21 mouse cellular contexts compared by ENCODE assay signal in genomic region chr6:137525769-137526168, GRCm38 (mm10).
DNase-seq lines count a peak whose midpoint lies in the region; ATAC-seq and TF ChIP-seq lines count a peak whose summit lies in the region.
"Had no signal": no experiment of that assay in that cellular context is flagged by ENCODE, and none has a peak within 500 bp of the region (broad histone marks: within the 10 kb centered on the region; RNA-seq: fewer than 3 reads in every experiment).

No protein-coding gene starts in this region.

- H3K4me1 ChIP-seq in forebrain, embryonic 12.5 days: peaks cover 5% of the 10 kb centered on the region
- no peaks in the 10 kb centered on the region for H3K4me1 ChIP-seq in forebrain, postnatal 0 days (ENCODE audit: insufficient read depth)
- H3K4me1 ChIP-seq in neural tube, embryonic 14.5 days (ENCODE audit: control insufficient read depth, insufficient read depth, low read length): 0 out of 2 replicates have a peak, but pooled peaks cover 3% of the 10 kb centered on the region
- H3K4me1 ChIP-seq in neural tube, embryonic 15.5 days: peaks cover 4% of the 10 kb centered on the region; the same call in 1 of the 2 replicates
- peaks cover 9% of the 10 kb centered on the region; the same call in 1 of the 2 replicates for H3K4me1 ChIP-seq in midbrain, embryonic 15.5 days
- H3K4me1 ChIP-seq: intestine, embryonic 15.5 days; kidney, embryonic 15.5 days; limb, embryonic 13.5 days; liver, embryonic 13.5 days had no signal

- no peak overlapping the region for H3K9ac ChIP-seq in forebrain, embryonic 12.5 days
- no peak overlapping the region for H3K9ac ChIP-seq in forebrain, postnatal 0 days
- H3K9ac ChIP-seq in neural tube, embryonic 14.5 days (replicated peaks; ENCODE audit: low read depth, low read length): no peak overlapping the region
- H3K9ac ChIP-seq in neural tube, embryonic 15.5 days (replicated peaks): no peak overlapping the region
- no peak overlapping the region for H3K9ac ChIP-seq in midbrain, embryonic 15.5 days
- H3K9ac ChIP-seq: intestine, embryonic 15.5 days; kidney, embryonic 15.5 days; limb, embryonic 13.5 days; liver, embryonic 13.5 days; lung, embryonic 14.5 days had no signal

- 4% methylated on average over 3 of the region's 3 CpGs for WGBS in forebrain, embryonic 12.5 days
- WGBS in forebrain, postnatal 0 days: 12% methylated on average over 3 of the region's 3 CpGs
- 23% methylated on average over 3 of the region's 3 CpGs for WGBS in neural tube, embryonic 14.5 days
- WGBS in neural tube, embryonic 15.5 days: 26% methylated on average over 3 of the region's 3 CpGs
- 11% methylated on average over 3 of the region's 3 CpGs for WGBS in midbrain, embryonic 15.5 days

- H3K4me3 ChIP-seq in forebrain, embryonic 12.5 days (replicated peaks): no peak overlapping the region
- no peak overlapping the region for H3K4me3 ChIP-seq in forebrain, postnatal 0 days (ENCODE audit: low read depth, low read length)
- H3K4me3 ChIP-seq in neural tube, embryonic 14.5 days (ENCODE audit: low read depth, low read length): no peak overlapping the region
- H3K4me3 ChIP-seq in neural tube, embryonic 15.5 days (replicated peaks): no peak overlapping the region
- no peak overlapping the region for H3K4me3 ChIP-seq in midbrain, embryonic 15.5 days
- H3K4me3 ChIP-seq: heart, adult 2 months; intestine, embryonic 15.5 days; kidney, embryonic 15.5 days; limb, embryonic 13.5 days; liver, embryonic 13.5 days had no signal

- H3K36me3 ChIP-seq in forebrain, embryonic 12.5 days (replicated peaks): no peaks in the 10 kb centered on the region
- no peaks in the 10 kb centered on the region for H3K36me3 ChIP-seq in forebrain, postnatal 0 days (ENCODE audit: insufficient read depth)
- H3K36me3 ChIP-seq in neural tube, embryonic 14.5 days (ENCODE audit: control insufficient read depth, insufficient read depth, low read length): no peaks in the 10 kb centered on the region
- H3K36me3 ChIP-seq in neural tube, embryonic 15.5 days: no peaks in the 10 kb centered on the region
- no peaks in the 10 kb centered on the region for H3K36me3 ChIP-seq in midbrain, embryonic 15.5 days (replicated peaks)
- H3K36me3 ChIP-seq: G1E; kidney, embryonic 15.5 days; liver, embryonic 13.5 days had no signal

- H3K27ac ChIP-seq in forebrain, embryonic 12.5 days: no peak overlapping the region
- no peak overlapping the region for H3K27ac ChIP-seq in forebrain, postnatal 0 days (ENCODE audit: low read depth, low read length)
- no peak overlapping the region for H3K27ac ChIP-seq in neural tube, embryonic 14.5 days (ENCODE audit: low read depth, low read length)
- no peak overlapping the region for H3K27ac ChIP-seq in neural tube, embryonic 15.5 days (replicated peaks)
- H3K27ac ChIP-seq in midbrain, embryonic 15.5 days: no peak overlapping the region
- H3K27ac ChIP-seq: heart, adult 2 months; intestine, embryonic 15.5 days; kidney, embryonic 15.5 days; limb, embryonic 13.5 days; liver, embryonic 13.5 days had no signal

- H3K9me3 ChIP-seq in forebrain, embryonic 12.5 days: no peaks in the 10 kb centered on the region
- no peaks in the 10 kb centered on the region for H3K9me3 ChIP-seq in forebrain, postnatal 0 days (ENCODE audit: low read length)
- H3K9me3 ChIP-seq in neural tube, embryonic 14.5 days (ENCODE audit: control insufficient read depth, low read length): no peaks in the 10 kb centered on the region
- no peaks in the 10 kb centered on the region for H3K9me3 ChIP-seq in neural tube, embryonic 15.5 days (replicated peaks)
- no peaks in the 10 kb centered on the region for H3K9me3 ChIP-seq in midbrain, embryonic 15.5 days
- H3K9me3 ChIP-seq: intestine, embryonic 15.5 days; kidney, embryonic 15.5 days; limb, embryonic 13.5 days; liver, embryonic 13.5 days had no signal

- TF ChIP-seq CTCF in forebrain, postnatal 0 days (IDR thresholded peaks at IDR 0.05; ENCODE audit: low read depth): no peak

- H3K4me2 ChIP-seq in forebrain, embryonic 12.5 days: no peak overlapping the region
- H3K4me2 ChIP-seq in forebrain, postnatal 0 days (ENCODE audit: low read depth): no peak overlapping the region
- H3K4me2 ChIP-seq in neural tube, embryonic 14.5 days (ENCODE audit: low read depth, low read length): no peak overlapping the region
- H3K4me2 ChIP-seq in neural tube, embryonic 15.5 days: no peak overlapping the region
- H3K4me2 ChIP-seq in midbrain, embryonic 15.5 days: no peak overlapping the region
- H3K4me2 ChIP-seq: intestine, embryonic 15.5 days; kidney, embryonic 15.5 days; limb, embryonic 13.5 days; liver, embryonic 13.5 days; lung, embryonic 14.5 days had no signal

- DNase-seq in forebrain, postnatal 0 days: no peak
- DNase-seq in spleen, adult 12 weeks (ENCODE audit: low spot score): no peak
- no peak for DNase-seq in left cerebral cortex, adult 8-10 months (ENCODE audit: low spot score in 2 of 2)
- DNase-seq: adrenal gland, postnatal 36 days; cerebellum, adult 2 months; cerebellum, postnatal 36 days; heart, adult 2 months; heart, postnatal 4 days; kidney, postnatal 4 days; liver, embryonic 13.5 days; lung, embryonic 14.5 days; lung, postnatal 36 days; thymus, postnatal 36 days had no signal

- H3K27me3 ChIP-seq in forebrain, embryonic 12.5 days: no peaks in the 10 kb centered on the region
- H3K27me3 ChIP-seq in forebrain, postnatal 0 days (ENCODE audit: insufficient read depth, low read length): no peaks in the 10 kb centered on the region
- no peaks in the 10 kb centered on the region for H3K27me3 ChIP-seq in neural tube, embryonic 14.5 days (ENCODE audit: control insufficient read depth, insufficient read depth, low read length)
- no peaks in the 10 kb centered on the region for H3K27me3 ChIP-seq in neural tube, embryonic 15.5 days (replicated peaks)
- no peaks in the 10 kb centered on the region for H3K27me3 ChIP-seq in midbrain, embryonic 15.5 days (replicated peaks)
- H3K27me3 ChIP-seq: intestine, embryonic 15.5 days; kidney, embryonic 15.5 days; limb, embryonic 13.5 days had no signal

- ATAC-seq in forebrain, embryonic 12.5 days (ENCODE audit: low FRiP score): 0 out of 2 replicates have a peak, but pooled peaks have one; percentile 55
- no peak for ATAC-seq in forebrain, postnatal 0 days
- peak; percentile 31; the same call in 1 of the 2 replicates for ATAC-seq in neural tube, embryonic 14.5 days (ENCODE audit: low read depth)
- ATAC-seq in neural tube, embryonic 15.5 days (ENCODE audit: low FRiP score): no peak
- ATAC-seq in midbrain, embryonic 15.5 days (replicated peaks): peak; percentile 69; the same call in 1 of the 2 replicates
- ATAC-seq: intestine, embryonic 15.5 days had no signal

Comparison
In these comparisons a context has a peak if more than half of its experiments do, and no peak if none do; other contexts are left out.
1. ATAC-seq: peak in forebrain, embryonic 12.5 days (single experiment), neural tube, embryonic 14.5 days (single experiment) and midbrain, embryonic 15.5 days (single experiment); none in forebrain, postnatal 0 days (single experiment) and neural tube, embryonic 15.5 days (single experiment).